Mouse (Mus musculus) ovary, adult 18-20 months (tissue): ENCODE data around the gene Itga8.

Source experiments
- DNase-seq: peaks from one replicate; pipeline ENCODE4 v3.0.0; 2022; ENCODE audit warnings: low spot score, mixed read lengths

Itga8 gene

GRCm38 (mm10) chr2:12301431-12302170 is at the start of gene Itga8:
Gene Itga8 (minus strand): TSS chr2:12301922.
- peak; percentile 34 for DNase-seq

GRCm38 (mm10) chr2:12348914-12349313 is 47.2 kb upstream of the Itga8 start:
- no peak for DNase-seq

GRCm38 (mm10) chr2:12331962-12332361 is 30.2 kb upstream of the Itga8 start:
- DNase-seq, result no peak

- DNase-seq, result no peak
These were observed 27.9 kb upstream of the Itga8 start for GRCm38 (mm10) chr2:12329620-12330019.

- no peak for DNase-seq
These were observed 27.3 kb upstream of the Itga8 start for GRCm38 (mm10) chr2:12329068-12329407.

GRCm38 (mm10) chr2:12328355-12329067 is 26.8 kb upstream of the Itga8 start:
- no peak for DNase-seq

GRCm38 (mm10) chr2:12327691-12328354 is 26.1 kb upstream of the Itga8 start:
- no peak for DNase-seq

GRCm38 (mm10) chr2:12327216-12327615 is 25.5 kb upstream of the Itga8 start:
- DNase-seq, result peak; percentile 6

- no peak for DNase-seq
These were observed 24.1 kb upstream of the Itga8 start for GRCm38 (mm10) chr2:12325868-12326267.

- DNase-seq, result peak; percentile 12
These were observed 23.7 kb upstream of the Itga8 start for GRCm38 (mm10) chr2:12325417-12325816.

GRCm38 (mm10) chr2:12320914-12321313 is 19.2 kb upstream of the Itga8 start:
- DNase-seq, result no peak

GRCm38 (mm10) chr2:12318715-12319114 is 17.0 kb upstream of the Itga8 start:
- no peak for DNase-seq

- DNase-seq, result no peak
These were observed 16.3 kb upstream of the Itga8 start for GRCm38 (mm10) chr2:12318036-12318435.

GRCm38 (mm10) chr2:12317343-12317742 is 15.6 kb upstream of the Itga8 start:
- no peak for DNase-seq

GRCm38 (mm10) chr2:12316361-12316760 is 14.6 kb upstream of the Itga8 start:
- no peak for DNase-seq

- no peak for DNase-seq
These were observed 12.3 kb upstream of the Itga8 start for GRCm38 (mm10) chr2:12314028-12314427.

GRCm38 (mm10) chr2:12308466-12308865 is 6.7 kb upstream of the Itga8 start:
- DNase-seq, result no peak

GRCm38 (mm10) chr2:12307311-12307710 is 5.6 kb upstream of the Itga8 start:
- DNase-seq, result no peak

GRCm38 (mm10) chr2:12305064-12305650 is 3.4 kb upstream of the Itga8 start:
- no peak for DNase-seq

GRCm38 (mm10) chr2:12300449-12301228 is 1.1 kb downstream of the Itga8 start:
- DNase-seq, result no peak

GRCm38 (mm10) chr2:12297287-12297686 is 4.4 kb downstream of the Itga8 start:
- DNase-seq, result no peak

GRCm38 (mm10) chr2:12295150-12295549 is 6.6 kb downstream of the Itga8 start:
- DNase-seq, result no peak
